Mouse (Mus musculus) stomach, postnatal 0 days (tissue): ENCODE data around the gene Ccdc181. TPM values are rescaled to one million over a fixed set of nuclear protein-coding genes. Genes with fewer than 3 reads are reported as not detected.

Source experiments
- ATAC-seq: fragments of 200-750 bp; cut with Nextera tagmentation; 2 replicates; pipeline ENCODE4 v1.8.0; 2017; ENCODE audit not compliant: low FRiP score, low TSS enrichment
- DNase-seq: peaks from one replicate; pipeline ENCODE4 v3.0.0-alpha.2; 2016; ENCODE audit warnings: low spot score
- H3K27ac ChIP-seq: fragments of 300-500 bp; sonication (generic); replicated peaks from 2 replicates; pipeline ENCODE4 v1.5.1; 2014; ENCODE audit warnings: mild to moderate bottlenecking, control low read depth
- H3K27me3 ChIP-seq: fragments of 300-500 bp; sonication (generic); 2 replicates; pipeline ENCODE4 v1.6.1; 2014; ENCODE audit warnings: low read length; ENCODE audit not compliant: control insufficient read depth, insufficient read depth
- H3K36me3 ChIP-seq: fragments of 300-500 bp; sonication (generic); 2 replicates; pipeline ENCODE4 v1.6.1; 2014; ENCODE audit warnings: low read length, mixed read lengths; ENCODE audit not compliant: control insufficient read depth, insufficient read depth
- H3K4me1 ChIP-seq: fragments of 300-500 bp; sonication (generic); replicated peaks from 2 replicates; pipeline ENCODE4 v1.6.1; 2014; ENCODE audit warnings: antibody characterized with exemption; ENCODE audit not compliant: control insufficient read depth, insufficient read depth
- H3K4me2 ChIP-seq: fragments of 300-500 bp; sonication (generic); replicated peaks from 2 replicates; pipeline ENCODE4 v1.6.1; 2014; ENCODE audit warnings: low read depth, mild to moderate bottlenecking, control low read depth, moderate library complexity
- H3K4me3 ChIP-seq: fragments of 300-500 bp; sonication (generic); 2 replicates; pipeline ENCODE4 v1.5.1; 2014; ENCODE audit warnings: low read depth, low read length, control low read depth
- H3K9ac ChIP-seq: fragments of 300-500 bp; sonication (generic); 2 replicates; pipeline ENCODE4 v1.6.1; 2014; ENCODE audit warnings: mild to moderate bottlenecking, low read length, control low read depth, mixed read lengths
- H3K9me3 ChIP-seq: fragments of 300-500 bp; sonication (generic); 2 replicates; pipeline ENCODE4 v1.6.1; 2016; ENCODE audit warnings: low read length; ENCODE audit not compliant: control insufficient read depth
- CTCF ChIP-seq: IDR thresholded peaks from 2 replicates; pipeline ENCODE4 v1.5.1; 2016; ENCODE audit warnings: antibody characterized with exemption, low read depth, mild to moderate bottlenecking, moderate library complexity
- EP300 ChIP-seq: optimal IDR thresholded peaks from 2 replicates; pipeline ENCODE3; 2016; ENCODE audit warnings: antibody characterized with exemption
- WGBS: fragments of 180-500 bp; shearing (Covaris S2); extraction: QIAGEN DNeasy Blood & Tissue Kit; methylation state at CpG from one replicate; pipeline ENCODE4 v1.1.7; 2014; 5-methylcytosine and 5-hydroxymethylcytosine counted together
- polyA plus RNA-seq: library from polyadenylated mRNA; unstranded; fragments of >200 nt; fragmentation: Nextera tagmentation; extraction: Ambion mirVana; gene quantifications from 2 replicates; pipeline ENCODE4 v1.2.1, GENCODE M21; 2015

The Ccdc181 gene
- polyA plus RNA-seq, 1 experiment from 2014 or later = 7.5 TPM

GRCm38 (mm10) chr1:164261553-164261952 lies 13.8 kb upstream of the Ccdc181 start:
- no peaks in the 10 kb centered on the region for H3K9me3 ChIP-seq
- H3K36me3 ChIP-seq = peaks cover 17% of the 10 kb centered on the region
- WGBS = 57% methylated on average over 7 of the region's 7 CpGs
- TF ChIP-seq EP300 (no peak), CTCF (no peak)
- H3K27me3 ChIP-seq = no peaks in the 10 kb centered on the region
- no peak overlapping the region for H3K4me3 ChIP-seq
- H3K4me2 ChIP-seq = no peak overlapping the region
- no peak overlapping the region for H3K9ac ChIP-seq
- H3K27ac ChIP-seq = no peak overlapping the region
- H3K4me1 ChIP-seq = no peaks in the 10 kb centered on the region
- peak; percentile 56; the same call in 1 of the 2 replicates for ATAC-seq
- DNase-seq = no peak

GRCm38 (mm10) chr1:164270941-164271340 lies 4.4 kb upstream of the Ccdc181 start:
- no peak for TF ChIP-seq EP300
- no peaks in the 10 kb centered on the region for H3K36me3 ChIP-seq
- no peak overlapping the region for H3K9ac ChIP-seq
- H3K9me3 ChIP-seq = no peaks in the 10 kb centered on the region
- no peaks in the 10 kb centered on the region for H3K4me1 ChIP-seq
- no peak for ATAC-seq
- 84% methylated on average over 7 of the region's 7 CpGs for WGBS
- H3K27ac ChIP-seq = no peak overlapping the region
- H3K27me3 ChIP-seq = no peaks in the 10 kb centered on the region
- no peak overlapping the region for H3K4me3 ChIP-seq
- DNase-seq = no peak
- no peak overlapping the region for H3K4me2 ChIP-seq

- WGBS = 69% methylated on average over 6 of the region's 6 CpGs
- H3K27me3 ChIP-seq = no peaks in the 10 kb centered on the region
- TF ChIP-seq EP300 = no peak
- no peak for TF ChIP-seq CTCF
- no peak overlapping the region for H3K4me3 ChIP-seq
- no peak for DNase-seq
- H3K4me2 ChIP-seq = no peak overlapping the region
- no peak overlapping the region for H3K27ac ChIP-seq
- H3K4me1 ChIP-seq = no peaks in the 10 kb centered on the region
- no peaks in the 10 kb centered on the region for H3K36me3 ChIP-seq
- H3K9ac ChIP-seq = no peak overlapping the region
- H3K9me3 ChIP-seq = no peaks in the 10 kb centered on the region
- ATAC-seq = no peak
Observed at GRCm38 (mm10) chr1:164273659-164274058, 1.7 kb upstream of the Ccdc181 start.

- no peak for TF ChIP-seq CTCF
- no peak for TF ChIP-seq EP300
- Histone ChIP-seq H3K27me3 (no peaks in the 10 kb centered on the region), H3K4me2 (no peak overlapping the region), H3K4me1 (no peaks in the 10 kb centered on the region), H3K36me3 (no peaks in the 10 kb centered on the region), H3K4me3 (no peak overlapping the region), H3K9me3 (no peaks in the 10 kb centered on the region), H3K27ac (no peak overlapping the region), H3K9ac (no peak overlapping the region)
- ATAC-seq = no peak
- DNase-seq = no peak
- 78% methylated on average over 3 of the region's 3 CpGs for WGBS
Observed at GRCm38 (mm10) chr1:164276552-164276951, 1.2 kb downstream of the Ccdc181 start.

GRCm38 (mm10) chr1:164279332-164279731 lies 3.9 kb downstream of the Ccdc181 start:
- ATAC-seq (no peak), DNase-seq (no peak)
- H3K36me3 ChIP-seq = no peaks in the 10 kb centered on the region
- no peaks in the 10 kb centered on the region for H3K27me3 ChIP-seq
- no peak overlapping the region for H3K9ac ChIP-seq
- no peaks in the 10 kb centered on the region for H3K9me3 ChIP-seq
- no peaks in the 10 kb centered on the region for H3K4me1 ChIP-seq
- WGBS = 63% methylated on average over 4 of the region's 4 CpGs
- H3K4me3 ChIP-seq = no peak overlapping the region
- H3K27ac ChIP-seq = no peak overlapping the region
- no peak overlapping the region for H3K4me2 ChIP-seq
- TF ChIP-seq CTCF (no peak), EP300 (no peak)

- ATAC-seq = no peak
- Histone ChIP-seq H3K9me3 (no peaks in the 10 kb centered on the region), H3K27ac (no peak overlapping the region), H3K4me1 (no peaks in the 10 kb centered on the region), H3K27me3 (no peaks in the 10 kb centered on the region), H3K4me3 (no peak overlapping the region), H3K4me2 (no peak overlapping the region), H3K36me3 (no peaks in the 10 kb centered on the region), H3K9ac (no peak overlapping the region)
- WGBS = 86% methylated on average over 3 of the region's 3 CpGs
- TF ChIP-seq EP300 = no peak
- TF ChIP-seq CTCF = no peak
- DNase-seq = no peak
Observed at GRCm38 (mm10) chr1:164284007-164284406, 8.6 kb downstream of the Ccdc181 start.
